Mouse (Mus musculus): ENCODE results near the gene Mapk9. TPM values are rescaled to one million over a fixed set of nuclear protein-coding genes. Genes with fewer than 3 reads are reported as not detected.
"Not testable (repeated sequence)": the region's sequence is repeated elsewhere in the genome, so short reads cannot be mapped to it uniquely, and the experiment has no call there.

The Mapk9 gene
- total RNA-seq (2021) = 100 to 1,000 TPM; 150 to 154 TPM
- long read RNA-seq, experiment 1, full-length matches to known transcripts = 76 of 111 reads
- long read RNA-seq, experiment 1, partial matches to known transcripts = 9 of 111 reads
- long read RNA-seq, experiment 1, other reads (novel, unspliced or antisense) = 26 of 111 reads
- long read RNA-seq, experiment 2, full-length matches to known transcripts = 117 of 169 reads
- long read RNA-seq, experiment 2, partial matches to known transcripts = 31 of 169 reads
- long read RNA-seq, experiment 2, other reads (novel, unspliced or antisense) = 21 of 169 reads

DNA sequence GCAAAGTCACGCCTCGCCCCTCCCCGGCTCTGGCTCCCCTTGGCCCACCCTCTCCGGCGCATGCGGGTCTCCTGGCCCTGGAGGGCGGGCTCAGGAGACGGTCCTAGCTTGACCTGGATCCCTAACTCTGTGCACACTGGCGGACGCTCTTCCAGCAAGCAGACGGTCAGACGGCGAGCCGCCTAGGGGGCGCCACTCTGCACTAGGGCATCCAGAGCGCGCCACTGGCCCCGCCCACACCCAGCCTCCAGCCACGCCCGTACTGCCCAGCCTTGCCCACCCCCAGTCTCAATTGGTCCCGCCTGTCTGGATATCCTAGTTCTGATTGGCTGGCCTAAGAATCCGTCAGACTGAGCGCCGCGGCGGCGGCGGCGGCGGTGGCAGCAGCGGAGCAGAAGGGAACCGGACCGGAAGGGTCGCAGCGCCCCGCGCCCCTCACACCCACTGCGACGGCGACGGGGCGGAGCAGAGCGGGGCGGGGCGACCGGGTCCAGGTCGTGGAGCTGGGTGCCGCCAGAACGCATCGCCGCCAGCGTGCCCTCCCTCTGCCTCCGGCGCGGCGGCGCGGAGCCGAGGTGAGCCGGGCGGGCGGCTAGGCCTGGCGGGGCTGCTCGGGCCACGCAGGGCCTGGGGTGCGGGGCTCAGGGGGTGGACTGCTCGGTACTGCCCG lies at the start of gene Mapk9:
Gene Mapk9 (plus strand): TSS at position 351 of the 670 bp plus-strand sequence.
- peak; percentile 88 for TF ChIP-seq CTCF (conservative IDR thresholded peaks at IDR 0.05)
- Histone ChIP-seq H3K4me3 (peak within 1 kb of the TSS; percentile 65), H3K27ac (peak within 1 kb of the TSS; percentile 92)
- peak; percentile 98 for DNase-seq (ENCODE audit: low spot score in 2 of 2)

DNA sequence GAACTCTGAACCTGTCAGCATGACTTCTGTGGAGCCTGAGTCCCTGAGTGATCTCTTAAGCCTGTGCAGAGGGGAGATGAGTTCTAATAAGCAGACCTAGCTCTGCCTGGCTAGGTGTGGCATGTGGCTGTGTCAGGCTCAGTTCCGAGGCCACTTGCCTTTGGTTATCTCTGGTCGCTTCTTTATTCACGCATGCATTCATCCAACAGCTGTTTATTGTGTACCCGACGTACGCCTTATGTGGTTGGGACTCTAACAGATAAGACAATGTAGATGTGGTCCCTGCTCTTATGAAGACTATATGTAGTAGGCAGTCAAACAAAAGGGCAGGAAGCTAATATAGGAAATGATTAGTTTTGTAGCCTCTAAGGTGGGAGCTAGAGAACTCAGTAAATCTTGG lies 47.6 kb upstream of the Mapk9 start:
- no peak overlapping the region for H3K27ac ChIP-seq
- TF ChIP-seq CTCF (conservative IDR thresholded peaks at IDR 0.05) = no peak
- no peak overlapping the region for H3K4me3 ChIP-seq
- no peak for DNase-seq (ENCODE audit: low spot score in 2 of 2)

- Histone ChIP-seq H3K4me3 (no peak overlapping the region), H3K27ac (no peak overlapping the region)
- no peak for DNase-seq (ENCODE audit: low spot score in 2 of 2)
- TF ChIP-seq CTCF (conservative IDR thresholded peaks at IDR 0.05) = no peak
These were observed 45.0 kb upstream of the Mapk9 start for GRCm38 (mm10) chr11:49801516-49801915.

DNA sequence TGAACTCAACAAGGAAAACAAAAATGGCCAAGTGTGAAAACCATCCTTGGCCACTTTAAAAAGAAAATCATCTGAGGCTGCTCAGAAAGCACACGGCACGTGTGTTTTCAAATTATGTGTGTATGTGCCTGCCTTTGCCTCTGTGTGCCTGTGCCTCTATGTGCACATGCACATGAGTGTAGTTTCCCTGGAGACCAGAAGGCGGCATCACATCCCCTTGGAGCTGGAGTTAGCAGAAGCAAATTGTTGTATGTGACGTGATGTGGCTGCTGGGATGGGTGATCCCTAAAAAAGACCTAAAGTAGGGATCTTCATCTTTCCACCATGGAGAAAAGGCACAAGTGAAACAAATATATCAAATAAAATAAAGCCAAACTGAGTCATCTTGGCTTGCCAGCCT lies 42.8 kb upstream of the Mapk9 start:
- H3K4me3 ChIP-seq = no peak overlapping the region
- DNase-seq (ENCODE audit: low spot score in 2 of 2) = no peak
- H3K27ac ChIP-seq = no peak overlapping the region
- no peak for TF ChIP-seq CTCF (conservative IDR thresholded peaks at IDR 0.05)

GRCm38 (mm10) chr11:49806218-49806617 lies 40.3 kb upstream of the Mapk9 start:
- TF ChIP-seq CTCF (conservative IDR thresholded peaks at IDR 0.05) = no peak
- H3K27ac ChIP-seq = no peak overlapping the region
- H3K4me3 ChIP-seq = no peak overlapping the region
- no peak for DNase-seq (ENCODE audit: low spot score in 2 of 2)

GRCm38 (mm10) chr11:49808946-49809345 lies 37.6 kb upstream of the Mapk9 start:
- Histone ChIP-seq H3K27ac (no peak overlapping the region), H3K4me3 (no peak overlapping the region)
- no peak for TF ChIP-seq CTCF (conservative IDR thresholded peaks at IDR 0.05)
- DNase-seq (ENCODE audit: low spot score in 2 of 2) = no peak

GRCm38 (mm10) chr11:49810696-49811095 lies 35.9 kb upstream of the Mapk9 start:
- H3K4me3 ChIP-seq; H3K27ac ChIP-seq; DNase-seq (ENCODE audit: low spot score in 2 of 2): not testable (repeated sequence)

DNA sequence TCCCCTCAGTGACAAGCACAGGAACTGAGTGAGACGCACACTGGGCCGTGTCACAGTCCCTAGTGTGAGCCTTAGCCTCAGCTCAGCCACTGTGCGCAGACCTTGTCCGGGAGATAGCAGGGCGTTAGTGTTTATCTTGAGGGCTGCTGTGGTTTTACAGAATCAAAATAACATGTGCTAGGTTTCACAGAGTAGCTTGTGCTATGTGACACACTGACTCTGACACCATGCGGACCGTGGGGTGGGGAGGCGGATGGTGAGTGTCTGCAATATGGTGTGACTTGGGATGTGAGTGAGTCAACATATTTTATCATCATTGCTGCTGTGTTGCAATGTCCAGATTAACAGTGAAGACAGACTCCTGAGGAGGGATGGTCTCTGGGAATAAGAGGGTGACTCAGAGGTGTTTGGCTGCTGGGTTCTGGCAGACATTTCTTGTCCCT lies 35.4 kb upstream of the Mapk9 start:
- no peak overlapping the region for H3K4me3 ChIP-seq
- TF ChIP-seq CTCF (conservative IDR thresholded peaks at IDR 0.05) = no peak
- no peak for DNase-seq (ENCODE audit: low spot score in 2 of 2)
- H3K27ac ChIP-seq = no peak overlapping the region

- TF ChIP-seq CTCF (conservative IDR thresholded peaks at IDR 0.05) = no peak
- no peak overlapping the region for H3K27ac ChIP-seq
- DNase-seq (ENCODE audit: low spot score in 2 of 2) = no peak
- H3K4me3 ChIP-seq = no peak overlapping the region
These were observed 34.7 kb upstream of the Mapk9 start for GRCm38 (mm10) chr11:49811879-49812278.

- H3K4me3 ChIP-seq = no peak overlapping the region
- H3K27ac ChIP-seq = peak overlapping the region; percentile 62
- peak; percentile 19; the same call in 1 of the 2 replicates for TF ChIP-seq CTCF (conservative IDR thresholded peaks at IDR 0.05)
- peak; percentile 51 to 84 for DNase-seq (ENCODE audit: low spot score in 2 of 2)
These were observed 27.5 kb upstream of the Mapk9 start for GRCm38 (mm10) chr11:49818869-49819566.

- TF ChIP-seq CTCF (conservative IDR thresholded peaks at IDR 0.05) = no peak
- no peak overlapping the region for H3K4me3 ChIP-seq
- no peak overlapping the region for H3K27ac ChIP-seq
- peak in 1 of 2 experiments; percentile 24 for DNase-seq (ENCODE audit: low spot score in 2 of 2)
These were observed 26.9 kb upstream of the Mapk9 start for GRCm38 (mm10) chr11:49819676-49820075.

- TF ChIP-seq CTCF (conservative IDR thresholded peaks at IDR 0.05) = no peak
These were observed 25.6 kb upstream of the Mapk9 start for GRCm38 (mm10) chr11:49820928-49821327.

DNA sequence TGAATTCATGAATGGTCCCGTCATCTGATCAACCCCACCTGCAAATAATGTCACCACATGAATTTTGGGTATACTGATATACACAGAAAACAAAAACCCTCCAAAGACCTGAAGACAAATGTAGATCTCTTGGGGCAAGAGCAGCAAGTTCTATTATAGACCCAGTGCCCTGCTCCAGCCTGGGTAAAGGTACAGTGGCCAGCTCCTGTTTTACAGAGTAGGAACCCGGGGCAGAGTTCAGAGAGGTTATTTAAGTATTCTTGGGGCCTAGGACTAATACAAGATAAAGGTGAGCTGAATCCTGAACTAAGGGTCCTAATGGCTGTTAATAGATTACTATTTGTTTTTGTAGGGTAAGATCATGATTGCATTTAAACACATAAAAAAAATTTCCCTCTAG lies 25.0 kb upstream of the Mapk9 start:
- no peak overlapping the region for H3K27ac ChIP-seq
- DNase-seq (ENCODE audit: low spot score in 2 of 2) = no peak
- no peak for TF ChIP-seq CTCF (conservative IDR thresholded peaks at IDR 0.05)
- H3K4me3 ChIP-seq = no peak overlapping the region

More at GRCm38 (mm10) chr11:49820928-49821327, 25.6 kb upstream of the Mapk9 start:
- no peak overlapping the region for H3K4me3 ChIP-seq
- no peak for DNase-seq (ENCODE audit: low spot score in 2 of 2)
- no peak overlapping the region for H3K27ac ChIP-seq

All from layer of hippocampus, adult 2 months (tissue).